Mouse (Mus musculus): ENCODE measurements around the gene E030030I06Rik. TPM values are rescaled to one million over a fixed set of nuclear protein-coding genes. Genes with fewer than 3 reads are reported as not detected.
A peak's percentile ranks its signal among the peaks of the same experiment; 100 is the strongest.
"Not testable (repeated sequence)": the region's sequence is repeated elsewhere in the genome, so short reads cannot be mapped to it uniquely, and the experiment has no call there.

Gene E030030I06Rik
- polyA plus RNA-seq, 1 experiment from 2014 or later: 2.7 TPM

DNA sequence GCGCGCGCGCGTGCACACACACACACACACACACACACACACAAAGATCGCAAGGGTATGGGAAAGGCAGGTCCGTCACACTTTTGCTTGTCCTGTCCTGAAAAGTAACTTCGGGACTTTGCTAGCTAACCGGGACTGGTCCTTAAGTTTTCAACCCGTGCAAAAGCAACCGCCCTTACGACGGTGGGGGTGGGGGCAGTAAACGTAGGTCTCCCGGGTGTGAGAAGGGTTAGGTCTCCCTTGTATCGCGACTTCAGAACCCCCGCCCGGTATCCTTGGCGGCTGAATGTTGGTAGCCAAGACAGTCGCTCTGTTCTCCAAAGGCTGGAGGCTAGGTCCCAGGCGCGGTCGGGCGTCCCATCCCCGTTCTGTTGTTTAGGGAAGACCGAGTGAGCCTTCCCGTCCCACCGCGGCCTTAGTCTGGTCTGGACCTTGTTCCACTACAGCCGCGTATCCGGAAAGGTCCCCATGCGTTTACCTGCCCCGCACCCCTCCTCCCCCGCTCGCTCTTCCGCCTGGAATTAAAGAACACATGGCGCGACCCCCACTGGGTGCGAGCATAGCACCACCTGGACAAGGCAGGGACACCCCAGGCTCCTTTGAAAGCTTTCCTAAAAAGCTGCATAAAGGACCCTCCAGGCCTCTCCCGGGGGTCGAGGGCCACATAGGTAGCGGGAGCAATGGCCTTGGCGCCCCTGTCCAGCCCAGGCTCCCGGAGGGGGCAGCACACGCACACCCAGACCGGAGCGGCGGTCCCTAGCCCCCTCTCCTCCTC lies 808 bp upstream of the E030030I06Rik start:
- Histone ChIP-seq H3K36me3 (no peaks in the 10 kb centered on the region), H3K27ac (replicated peaks) (no peak overlapping the region), H3K9ac (no peak overlapping the region), H3K4me1 (replicated peaks) (peaks cover 37% of the 10 kb centered on the region), H3K9me3 (no peaks in the 10 kb centered on the region), H3K4me2 (peak overlapping the region; percentile 77), H3K27me3 (peaks cover 60% of the 10 kb centered on the region), H3K4me3 (peak overlapping the region; percentile 52)
- under 1% methylated on average over 50 of the region's 50 CpGs for WGBS
- peak; percentile 34; the same call in 1 of the 2 replicates for ATAC-seq (ENCODE audit: low read depth)

DNA sequence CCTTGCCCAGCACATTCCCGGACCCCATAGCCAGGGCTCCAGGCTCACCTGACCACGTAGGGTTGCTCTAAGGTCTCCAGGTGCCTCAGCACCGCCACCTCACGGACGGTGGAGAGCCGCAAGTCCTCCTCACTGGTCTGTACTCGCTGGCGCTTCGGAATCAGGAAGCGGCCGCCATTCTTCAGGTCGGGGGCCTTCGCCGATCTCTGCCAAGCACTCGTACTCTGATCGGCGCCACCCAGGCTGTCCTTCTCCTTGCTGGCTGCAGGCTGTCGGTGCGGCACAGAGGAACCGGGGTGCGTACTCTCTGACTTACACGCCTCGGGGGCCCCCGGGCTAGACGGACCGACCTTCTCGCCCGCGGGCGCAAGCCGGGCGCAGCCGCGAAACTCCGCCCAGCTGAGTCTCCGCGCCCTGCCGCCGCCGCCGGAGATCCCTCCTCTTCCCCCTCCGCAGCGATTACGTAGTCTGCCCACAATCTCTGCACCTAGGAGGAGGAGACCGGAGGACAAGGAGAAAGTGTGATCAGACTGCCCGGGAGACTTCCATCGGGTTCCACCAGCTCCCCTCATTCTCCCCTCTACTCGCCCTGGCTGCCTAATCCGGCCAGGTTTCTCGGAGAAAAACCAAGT lies 513 bp downstream of the E030030I06Rik start:
- Histone ChIP-seq H3K4me2 (peak overlapping the region; percentile 77), H3K36me3 (no peaks in the 10 kb centered on the region), H3K9me3 (no peaks in the 10 kb centered on the region), H3K4me3 (peak overlapping the region; percentile 52), H3K27me3 (peaks cover 47% of the 10 kb centered on the region), H3K27ac (replicated peaks) (no peak overlapping the region), H3K4me1 (replicated peaks) (peaks cover 32% of the 10 kb centered on the region), H3K9ac (peak overlapping the region; percentile 63)
- WGBS: under 1% methylated on average over 50 of the region's 50 CpGs
- peak; percentile 67 for ATAC-seq (ENCODE audit: low read depth)

DNA sequence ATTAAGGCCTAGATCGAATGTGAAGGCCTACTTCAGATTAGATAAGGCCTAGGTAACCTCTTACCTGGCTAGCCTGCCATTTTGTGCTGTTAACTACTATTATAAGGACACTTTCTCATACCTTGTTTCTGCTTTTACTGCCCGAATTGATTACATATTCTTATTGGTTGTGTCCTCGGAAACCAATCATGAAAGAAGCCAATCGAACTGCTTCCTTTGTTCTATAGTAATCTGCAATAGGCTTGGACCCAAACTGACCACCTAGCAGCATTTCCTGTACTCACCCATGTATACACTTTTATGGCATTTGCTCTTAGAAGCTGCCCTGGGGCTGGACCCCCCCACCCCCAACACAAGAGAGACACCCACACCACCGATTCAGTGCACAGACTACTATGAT lies 6.1 kb downstream of the E030030I06Rik start:
- 0 out of 2 replicates have a peak, but pooled peaks cover 3% of the 10 kb centered on the region for H3K9me3 ChIP-seq
- no peak overlapping the region for H3K9ac ChIP-seq
- no peak overlapping the region for H3K4me2 ChIP-seq
- H3K4me1 ChIP-seq (replicated peaks): 0 out of 2 replicates have a peak, but pooled peaks cover 4% of the 10 kb centered on the region
- no peaks in the 10 kb centered on the region for H3K27me3 ChIP-seq
- no peak overlapping the region for H3K4me3 ChIP-seq
- no peak for ATAC-seq (ENCODE audit: low read depth)
- no peak overlapping the region for H3K27ac ChIP-seq (replicated peaks)
- WGBS: 71% methylated on average over 5 of the region's 5 CpGs
- H3K36me3 ChIP-seq: no peaks in the 10 kb centered on the region

DNA sequence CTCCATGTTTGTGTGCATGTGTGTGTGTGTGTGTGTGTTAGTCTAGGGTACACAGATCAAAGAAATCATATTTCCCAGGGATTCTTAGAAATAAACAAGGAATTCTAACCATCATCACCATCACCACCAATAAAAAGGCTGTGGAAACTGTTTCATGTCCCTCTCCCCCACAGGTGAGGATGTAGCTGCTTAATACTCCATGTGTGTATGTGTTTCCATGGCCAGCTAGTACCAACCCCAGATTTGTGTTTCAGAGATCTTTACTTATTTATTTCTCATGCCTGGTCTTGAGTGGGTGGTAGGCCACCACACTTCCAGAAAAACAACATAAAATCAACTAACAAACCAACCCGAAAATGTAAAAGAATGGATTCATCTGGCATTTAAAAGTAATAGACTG lies 6.9 kb downstream of the E030030I06Rik start:
- H3K4me3 ChIP-seq; ATAC-seq (ENCODE audit: low read depth); H3K4me2 ChIP-seq; H3K4me1 ChIP-seq (replicated peaks); H3K27ac ChIP-seq (replicated peaks); H3K9me3 ChIP-seq; H3K27me3 ChIP-seq; H3K36me3 ChIP-seq; H3K9ac ChIP-seq: not testable (repeated sequence)
- 91% methylated on average over 1 of the region's 1 CpGs for WGBS

DNA sequence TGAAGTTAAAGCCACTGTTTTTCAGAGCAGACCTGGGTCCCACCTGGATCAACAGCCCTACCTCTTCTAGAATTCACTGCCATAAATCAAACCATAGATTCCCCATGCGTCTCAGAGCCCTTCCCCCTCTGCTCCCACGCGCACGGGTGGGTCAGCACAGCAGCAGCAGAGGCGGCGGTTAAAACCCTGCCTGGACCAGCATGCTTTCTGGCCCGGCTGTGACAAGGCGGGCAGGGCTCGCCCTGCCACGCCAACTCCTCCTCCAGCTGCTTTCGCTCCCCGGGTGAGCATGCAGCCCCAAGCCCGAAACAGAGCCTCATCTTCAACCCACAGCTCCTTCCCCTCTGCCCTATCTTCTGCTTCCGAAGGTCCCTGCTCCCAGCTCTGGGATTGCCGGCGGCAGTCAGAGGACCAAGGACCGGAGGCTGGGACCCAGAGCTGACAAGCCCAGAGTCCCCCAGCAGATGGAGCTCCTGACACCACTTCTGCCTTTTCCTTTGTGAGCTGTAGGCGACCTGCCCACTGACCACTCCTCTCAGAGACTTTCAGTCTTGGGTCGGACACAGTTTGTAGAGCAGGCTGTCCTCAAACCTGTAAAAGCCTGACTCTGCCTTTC lies 8.3 kb downstream of the E030030I06Rik start:
- WGBS: 3% methylated on average over 19 of the region's 19 CpGs
- Histone ChIP-seq H3K36me3 (no peaks in the 10 kb centered on the region), H3K27me3 (no peaks in the 10 kb centered on the region), H3K27ac (replicated peaks) (no peak overlapping the region), H3K9me3 (0 out of 2 replicates have a peak, but pooled peaks cover 3% of the 10 kb centered on the region), H3K4me2 (peak overlapping the region; percentile 71), H3K9ac (peak overlapping the region; percentile 76), H3K4me1 (replicated peaks) (0 out of 2 replicates have a peak, but pooled peaks cover 4% of the 10 kb centered on the region), H3K4me3 (peak overlapping the region; percentile 43)
- ATAC-seq (ENCODE audit: low read depth): peak; percentile 89

DNA sequence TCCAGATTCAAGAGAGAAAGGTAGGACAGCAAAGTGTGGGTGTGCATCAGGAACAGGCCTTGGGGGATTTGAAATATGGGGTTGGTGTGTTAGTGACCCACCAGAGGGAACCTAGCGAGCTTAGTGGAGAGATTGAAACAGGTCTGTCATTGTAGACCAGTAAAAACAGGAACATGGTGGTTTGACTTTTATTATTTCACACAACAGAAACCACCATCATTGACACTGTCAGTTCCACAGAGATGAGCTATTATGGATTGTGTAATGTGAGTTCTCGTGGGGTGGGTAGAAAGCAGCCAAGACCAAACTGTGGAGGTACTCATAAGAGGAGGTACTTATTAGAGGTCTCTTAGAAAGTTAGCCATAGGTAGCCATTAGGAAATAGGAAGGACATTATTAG lies 74.5 kb downstream of the E030030I06Rik start:
- no peak overlapping the region for H3K9ac ChIP-seq
- no peak for ATAC-seq (ENCODE audit: low read depth)
- WGBS: 92% methylated on average over 2 of the region's 2 CpGs
- no peak overlapping the region for H3K27ac ChIP-seq (replicated peaks)
- H3K4me1 ChIP-seq (replicated peaks): no peaks in the 10 kb centered on the region
- no peaks in the 10 kb centered on the region for H3K27me3 ChIP-seq
- no peaks in the 10 kb centered on the region for H3K9me3 ChIP-seq
- no peak overlapping the region for H3K4me3 ChIP-seq
- no peaks in the 10 kb centered on the region for H3K36me3 ChIP-seq
- no peak overlapping the region for H3K4me2 ChIP-seq

DNA sequence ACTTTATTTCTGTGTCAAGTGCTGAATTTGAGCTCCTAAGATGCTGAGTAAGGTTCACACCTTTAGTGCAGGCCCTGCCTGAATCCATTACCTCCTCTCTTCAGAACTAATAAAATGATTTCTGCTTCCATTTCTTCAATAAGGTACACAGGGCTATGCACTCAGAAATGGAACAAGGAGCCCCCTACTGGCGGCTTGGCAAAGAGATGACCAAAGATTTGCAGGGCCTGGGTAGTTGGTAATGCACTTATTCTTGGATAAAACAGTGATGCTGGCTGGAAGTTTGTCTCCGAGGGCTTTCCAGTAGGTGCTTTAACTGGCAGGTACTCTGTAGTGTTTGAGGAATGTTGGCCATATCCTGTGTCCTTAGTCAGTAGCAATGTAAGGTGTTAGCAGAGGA lies 76.3 kb downstream of the E030030I06Rik start:
- H3K27me3 ChIP-seq: no peaks in the 10 kb centered on the region
- H3K4me3 ChIP-seq: no peak overlapping the region
- no peak overlapping the region for H3K9ac ChIP-seq
- WGBS: 61% methylated on average over 2 of the region's 2 CpGs
- H3K27ac ChIP-seq (replicated peaks): no peak overlapping the region
- H3K4me1 ChIP-seq (replicated peaks): no peaks in the 10 kb centered on the region
- H3K9me3 ChIP-seq: no peaks in the 10 kb centered on the region
- H3K4me2 ChIP-seq: no peak overlapping the region
- H3K36me3 ChIP-seq: no peaks in the 10 kb centered on the region
- ATAC-seq (ENCODE audit: low read depth): no peak

DNA sequence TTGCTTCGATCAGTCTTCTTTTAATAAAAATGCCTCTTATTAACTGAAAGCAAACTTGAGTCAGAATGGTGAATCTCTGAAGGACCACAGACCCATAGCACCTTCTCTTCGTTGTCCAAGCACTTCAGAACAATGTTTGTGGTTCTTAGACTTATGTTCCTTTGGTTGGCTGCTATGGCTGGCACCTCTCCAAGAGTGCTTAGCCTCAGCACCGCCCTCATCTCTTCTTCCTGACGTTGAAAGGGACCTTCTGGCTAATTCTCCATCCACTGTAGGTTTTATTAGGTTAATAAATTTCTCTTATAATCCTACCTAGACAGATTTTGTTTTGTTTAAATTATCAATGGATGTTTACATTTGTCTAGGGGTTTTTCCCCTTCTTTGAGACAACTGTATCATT lies 78.5 kb downstream of the E030030I06Rik start:
- Histone ChIP-seq H3K27ac (replicated peaks) (no peak overlapping the region), H3K27me3 (no peaks in the 10 kb centered on the region), H3K4me3 (no peak overlapping the region), H3K36me3 (no peaks in the 10 kb centered on the region), H3K4me2 (no peak overlapping the region), H3K9ac (no peak overlapping the region), H3K4me1 (replicated peaks) (no peaks in the 10 kb centered on the region), H3K9me3 (no peaks in the 10 kb centered on the region)
- 70% methylated on average over 4 of the region's 4 CpGs for WGBS
- no peak for ATAC-seq (ENCODE audit: low read depth)

GRCm38 (mm10) chr10:22070168-22070567 lies 78.9 kb downstream of the E030030I06Rik start:
- H3K27ac ChIP-seq (replicated peaks): no peak overlapping the region
- H3K9me3 ChIP-seq: no peaks in the 10 kb centered on the region
- H3K4me1 ChIP-seq (replicated peaks): no peaks in the 10 kb centered on the region
- WGBS: 91% methylated on average over 2 of the region's 2 CpGs
- no peak for ATAC-seq (ENCODE audit: low read depth)
- no peak overlapping the region for H3K4me2 ChIP-seq
- no peak overlapping the region for H3K9ac ChIP-seq
- H3K36me3 ChIP-seq: no peaks in the 10 kb centered on the region
- H3K27me3 ChIP-seq: no peaks in the 10 kb centered on the region
- H3K4me3 ChIP-seq: no peak overlapping the region

DNA sequence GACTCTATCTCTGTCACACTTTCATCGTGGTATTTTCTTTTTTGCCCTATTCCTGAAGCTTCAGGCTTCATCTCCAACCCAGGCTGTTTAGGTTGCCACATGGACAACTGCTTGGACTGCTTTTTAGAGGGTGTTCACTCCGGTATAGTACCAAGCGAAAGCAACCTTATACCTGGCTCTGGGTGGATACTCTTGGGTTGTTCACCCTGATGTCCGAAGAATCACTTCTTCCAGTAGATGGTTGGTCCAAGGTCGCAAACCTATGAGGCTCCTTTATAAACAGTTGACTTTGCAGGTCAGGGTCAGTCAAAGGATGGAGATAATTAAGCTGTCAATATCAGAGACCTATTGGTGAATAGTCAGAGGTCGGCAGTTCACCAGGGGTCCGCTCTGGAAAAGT lies 81.1 kb downstream of the E030030I06Rik start, which contains the start of gene 4930444G20Rik:
Gene 4930444G20Rik (minus strand): TSS at position 101 of the 400 bp plus-strand sequence.
- H3K4me2 ChIP-seq; ATAC-seq (ENCODE audit: low read depth); H3K36me3 ChIP-seq; H3K9ac ChIP-seq; H3K27ac ChIP-seq (replicated peaks); H3K27me3 ChIP-seq; H3K4me3 ChIP-seq; H3K9me3 ChIP-seq; H3K4me1 ChIP-seq (replicated peaks): not testable (repeated sequence)
- 95% methylated on average over 7 of the region's 7 CpGs for WGBS

All from neural tube, embryonic 13.5 days (tissue).